Mouse (Mus musculus): ENCODE results near the gene Sigirr.

Sigirr gene

DNA sequence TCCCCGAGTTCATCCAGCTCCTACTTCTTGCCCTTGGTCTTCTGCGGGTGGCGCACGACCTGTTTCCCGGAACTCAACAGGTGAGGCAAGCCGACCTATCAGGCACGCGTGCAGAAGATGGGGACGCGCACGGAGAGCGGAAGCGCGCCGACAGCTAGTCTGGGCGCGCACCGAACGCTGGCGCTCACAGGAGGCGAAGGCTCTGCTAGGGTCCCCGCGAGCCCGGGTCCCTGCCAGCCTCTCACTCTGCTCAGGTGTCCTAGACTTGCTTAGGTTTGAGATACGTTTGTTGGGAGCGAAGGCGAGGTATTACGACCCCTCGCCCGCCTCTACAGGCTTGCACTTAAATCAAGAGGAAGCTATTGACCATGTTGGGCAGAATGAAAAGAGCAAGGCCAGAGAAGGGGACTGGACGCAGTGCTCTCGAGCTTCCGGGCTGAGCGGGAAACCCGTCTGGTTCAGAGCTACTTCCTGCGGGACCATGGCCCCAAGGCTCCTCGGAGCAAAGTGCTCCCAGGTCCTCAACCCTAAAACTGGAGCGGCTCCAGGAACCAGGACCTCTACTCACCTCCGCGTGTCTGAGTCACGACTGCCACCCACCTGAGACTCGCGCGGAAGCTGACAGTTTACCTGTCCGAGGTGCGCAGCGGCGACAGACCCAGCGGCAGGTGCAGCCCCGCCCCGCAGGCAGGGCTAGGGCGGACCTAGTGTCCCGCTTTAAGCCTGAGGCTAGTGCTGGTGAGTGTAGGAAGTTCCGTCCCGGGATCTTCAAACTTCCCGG lies at the start of gene Sigirr:
TSS of gene Sigirr (minus strand) at position 662 of the 781 bp plus-strand sequence.
- CTCF ChIA-PET = interaction anchor here in 3 of 4 experiments (0.5 to 1.5 kb wide), 9 partner anchors 15 to 295 kb away, joined by 3 to 7 read pairs (median 4); no protein-coding TSS in a partner anchor
- POLR2A ChIA-PET = interaction anchor here (0.5 to 3.3 kb wide), 56 partner anchors 10 to 998 kb away, joined by 3 to 29 read pairs (median 4); partner anchors contain the start of genes Ptdss2 (in 3 of the 4), Rassf7 (in 2 of the 4), Fuom (in 1 of the 4) and Hras (in 1 of the 4)

DNA sequence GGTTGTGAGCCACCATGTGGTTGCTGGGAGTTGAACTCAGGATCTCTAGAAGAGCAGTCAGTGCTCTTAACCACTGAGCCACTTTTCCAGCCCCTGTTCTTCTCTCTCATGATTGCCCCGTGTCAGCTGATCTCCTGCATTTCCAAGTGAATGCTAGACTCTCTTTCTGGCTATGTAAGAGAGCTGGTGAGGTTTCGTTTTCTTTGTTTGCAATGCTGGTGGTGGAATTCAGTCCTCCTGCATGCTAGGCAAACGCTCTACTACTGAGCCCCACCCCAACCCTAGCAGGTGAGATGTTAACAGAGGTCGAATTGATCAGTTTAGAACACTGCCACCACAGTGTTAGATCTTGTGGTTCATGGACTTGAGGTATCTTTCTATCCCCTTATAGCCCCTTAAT lies 48.3 kb upstream of the Sigirr start:
- ChIA-PET POLR2A (interaction anchor here (0.6 to 6.9 kb wide), 52 partner anchors 9 to 328 kb away, joined by 3 to 77 read pairs (median 4); partner anchors contain the start of genes Ptdss2 (in 3 of the 4), Rassf7 (in 2 of the 4), Taldo1 (in 2 of the 4) and B4galnt4 (in 1 of the 4)), CTCF (interaction anchor here in 3 of 4 experiments (0.6 to 2.2 kb wide), 10 partner anchors 8 to 353 kb away, joined by 3 to 8 read pairs (median 4); partner anchors contain the start of genes Ptdss2 (in 1 of the 3), Rassf7 (in 1 of the 3) and Sigirr (in 1 of the 3))

DNA sequence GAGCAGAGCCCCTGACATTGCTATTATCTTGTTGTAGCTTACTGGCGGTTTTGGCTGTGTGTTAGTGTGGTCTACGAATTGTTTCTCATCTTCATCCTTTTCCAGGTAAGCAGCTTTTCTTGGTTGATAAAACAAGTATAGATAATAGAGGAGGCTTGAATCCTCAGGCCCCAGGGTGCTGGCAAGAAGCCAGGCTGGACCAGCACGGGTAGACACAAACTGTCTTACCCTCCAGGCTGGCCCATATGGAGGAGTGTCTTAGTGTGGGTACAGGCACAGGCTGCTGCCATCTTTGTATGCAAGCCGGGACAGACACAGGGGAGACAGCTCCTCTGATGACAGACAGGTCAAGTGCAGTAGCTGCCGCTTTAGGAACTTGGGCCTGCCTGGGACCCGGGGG lies 46.7 kb upstream of the Sigirr start:
- ChIA-PET POLR2A (interaction anchor here in 3 of 4 experiments (0.6 to 6.9 kb wide), 22 partner anchors 11 to 268 kb away, joined by 3 to 77 read pairs (median 8); partner anchors contain the start of genes Ptdss2 (in 3 of the 3), Rassf7 (in 2 of the 3), Sigirr (in 2 of the 3) and B4galnt4 (in 1 of the 3)), CTCF (interaction anchor here in 3 of 4 experiments (0.6 to 1.1 kb wide), 5 partner anchors 24 to 282 kb away, joined by 3 to 5 read pairs (median 3); partner anchors contain the start of gene Cend1 (in 1 of the 3))

DNA sequence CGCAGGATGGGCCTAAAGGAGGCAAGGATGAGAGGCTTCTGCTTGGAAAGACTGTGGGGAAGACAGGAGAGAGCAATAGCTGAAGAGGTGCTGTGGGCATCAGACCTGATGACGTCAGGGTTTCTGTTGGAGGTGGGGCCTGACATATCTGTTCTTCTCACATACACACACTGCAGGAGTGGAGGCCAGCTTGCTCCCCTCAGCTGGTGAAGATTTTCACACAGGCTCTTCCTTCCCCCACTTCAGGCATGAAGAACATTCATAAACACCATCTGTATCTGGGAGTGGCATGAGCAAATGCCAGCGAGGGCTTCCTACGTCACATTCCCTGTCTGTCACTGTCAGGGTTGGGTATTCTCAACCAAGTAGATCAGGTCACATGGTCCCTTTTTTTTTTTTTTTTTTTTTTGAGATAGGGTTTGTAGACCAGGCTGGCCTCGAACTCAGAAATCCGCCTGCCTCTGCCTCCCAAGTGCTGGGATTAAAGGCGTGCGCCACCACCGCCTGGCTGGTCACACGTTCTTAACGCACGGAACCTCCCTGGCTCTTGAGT lies 45.7 kb upstream of the Sigirr start:
- ChIA-PET POLR2A (interaction anchor here (0.6 to 6.9 kb wide), 17 partner anchors 11 to 156 kb away, joined by 3 to 77 read pairs (median 5); partner anchors contain the start of genes Ptdss2 (in 2 of the 4), Rassf7 (in 1 of the 4) and Rnh1 (in 1 of the 4)), CTCF (interaction anchor here in 3 of 4 experiments (0.5 to 1.4 kb wide), 4 partner anchors 31 to 1446 kb away, joined by 3 to 5 read pairs (median 4); partner anchors contain the start of gene Odf3 (in 1 of the 3))

DNA sequence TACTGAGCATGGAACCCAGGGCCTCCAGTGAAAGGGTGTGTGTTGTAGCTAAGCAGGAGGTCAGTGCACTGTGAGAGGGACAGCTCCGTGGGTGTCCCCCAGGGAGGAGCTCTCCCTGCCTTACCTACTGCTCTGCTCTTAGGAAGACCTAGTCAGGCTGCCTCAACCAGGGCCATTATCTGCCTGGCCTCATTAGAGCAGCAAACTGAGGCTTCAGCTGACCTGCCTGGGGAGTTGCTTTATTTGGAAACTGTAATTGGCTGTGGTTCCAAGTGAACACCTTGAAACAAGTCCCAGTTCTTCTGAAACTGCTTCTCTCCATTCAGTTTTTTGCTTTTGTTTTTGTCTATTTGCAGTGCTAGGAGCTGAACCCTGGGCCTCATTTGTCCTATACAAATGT lies 45.0 kb upstream of the Sigirr start:
- ChIA-PET CTCF (interaction anchor here (0.5 to 1.4 kb wide), 8 partner anchors 13 to 1445 kb away, joined by 3 to 5 read pairs (median 3); partner anchors contain the start of genes Rnh1 (in 2 of the 4) and Odf3 (in 1 of the 4)), POLR2A (interaction anchor here in 3 of 4 experiments (0.6 to 6.9 kb wide), 20 partner anchors 11 to 155 kb away, joined by 3 to 77 read pairs (median 4); partner anchors contain the start of genes Ptdss2 (in 1 of the 3), Rassf7 (in 1 of the 3), Rnh1 (in 1 of the 3) and Sigirr (in 1 of the 3))

DNA sequence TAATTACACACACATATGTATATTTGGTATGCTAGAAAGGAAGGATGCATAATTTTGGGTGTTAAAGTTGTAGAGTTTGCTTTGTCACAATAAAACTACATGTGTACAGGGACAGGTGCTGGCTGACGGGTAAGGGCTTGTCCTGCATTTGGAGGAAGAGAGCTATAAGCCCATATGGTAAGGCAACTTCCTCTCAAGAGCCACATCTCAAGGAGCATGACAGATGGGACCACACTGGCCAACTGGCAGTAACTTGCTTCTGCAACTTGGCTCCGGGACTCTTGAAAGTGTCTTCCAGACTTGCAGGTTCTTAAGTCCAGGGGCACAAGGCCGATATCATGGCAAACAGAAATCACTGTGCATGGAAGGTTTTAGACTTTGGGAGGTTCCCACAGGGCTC lies 44.3 kb upstream of the Sigirr start:
- ChIA-PET CTCF (interaction anchor here in 3 of 4 experiments (0.6 to 1.4 kb wide), 7 partner anchors 14 to 229 kb away, joined by 3 to 5 read pairs (median 3); partner anchors contain the start of gene Rnh1 (in 2 of the 3)), POLR2A (interaction anchor here in 2 of 4 experiments (1.0 to 6.9 kb wide), 14 partner anchors 10 to 53 kb away, joined by 3 to 77 read pairs (median 4); partner anchors contain the start of genes Ptdss2 (in 1 of the 2), Rnh1 (in 1 of the 2) and Sigirr (in 1 of the 2))

DNA sequence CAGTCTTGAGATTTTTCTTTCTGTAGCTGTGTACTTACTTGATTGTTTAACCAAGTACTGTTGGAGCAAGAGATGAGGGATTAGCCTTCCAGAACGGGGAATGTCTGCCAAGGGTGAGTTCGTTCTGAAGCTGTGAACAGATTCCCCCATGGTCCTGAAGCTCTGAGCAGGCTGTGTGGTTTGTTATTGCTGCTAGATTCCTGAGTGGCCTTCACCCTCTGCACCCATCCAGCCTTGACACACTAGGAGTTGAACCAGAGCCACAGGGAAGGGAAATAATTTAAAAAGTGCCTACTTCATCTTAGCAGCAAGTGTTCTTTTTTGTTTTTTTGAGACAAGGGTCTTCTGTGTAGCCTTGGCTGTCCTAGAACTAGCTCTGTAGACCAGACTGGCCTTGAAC lies 43.5 kb upstream of the Sigirr start:
- ChIA-PET CTCF (interaction anchor here in 3 of 4 experiments (0.6 to 1.9 kb wide), 8 partner anchors 9 to 79 kb away, joined by 3 to 9 read pairs (median 4); partner anchors contain the start of genes Hras (in 1 of the 3) and Lrrc56 (in 1 of the 3)), POLR2A (interaction anchor here in 3 of 4 experiments (0.6 to 1.8 kb wide), 13 partner anchors 9 to 211 kb away, joined by 3 to 7 read pairs (median 4); partner anchors contain the start of genes Ptdss2 (in 2 of the 3), Deaf1 (in 1 of the 3), Rnh1 (in 1 of the 3) and Tmem80 (in 1 of the 3))

DNA sequence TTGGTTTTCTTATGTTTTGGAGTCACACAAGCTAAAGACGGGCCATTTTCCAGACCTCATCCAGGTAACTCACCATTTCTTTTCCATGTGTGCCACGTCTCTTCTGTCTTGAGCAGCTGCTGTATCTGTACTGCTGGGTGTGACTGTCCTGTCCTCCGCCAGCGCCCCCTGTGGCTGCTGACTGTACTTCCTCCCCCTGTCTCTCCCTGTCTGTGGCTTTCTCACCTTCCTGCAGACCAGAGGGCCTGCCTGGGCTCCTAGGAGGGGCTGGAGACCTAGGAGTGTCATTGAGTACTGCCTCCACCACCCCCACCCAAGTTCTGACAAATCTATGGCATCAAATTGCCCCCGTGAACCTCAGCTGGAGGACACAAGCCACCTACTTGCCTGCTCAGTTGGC lies 42.7 kb upstream of the Sigirr start:
- ChIA-PET POLR2A (interaction anchor here in 3 of 4 experiments (0.8 to 1.8 kb wide), 17 partner anchors 8 to 81 kb away, joined by 3 to 7 read pairs (median 4); partner anchors contain the start of genes Ptdss2 (in 2 of the 3), Ano9 (in 1 of the 3), Rnh1 (in 1 of the 3) and Sigirr (in 1 of the 3)), CTCF (interaction anchor here (0.6 to 1.9 kb wide), 13 partner anchors 8 to 78 kb away, joined by 3 to 9 read pairs (median 3); partner anchors contain the start of genes Ano9 (in 1 of the 4), Hras (in 1 of the 4), Lrrc56 (in 1 of the 4) and Ptdss2 (in 1 of the 4))

DNA sequence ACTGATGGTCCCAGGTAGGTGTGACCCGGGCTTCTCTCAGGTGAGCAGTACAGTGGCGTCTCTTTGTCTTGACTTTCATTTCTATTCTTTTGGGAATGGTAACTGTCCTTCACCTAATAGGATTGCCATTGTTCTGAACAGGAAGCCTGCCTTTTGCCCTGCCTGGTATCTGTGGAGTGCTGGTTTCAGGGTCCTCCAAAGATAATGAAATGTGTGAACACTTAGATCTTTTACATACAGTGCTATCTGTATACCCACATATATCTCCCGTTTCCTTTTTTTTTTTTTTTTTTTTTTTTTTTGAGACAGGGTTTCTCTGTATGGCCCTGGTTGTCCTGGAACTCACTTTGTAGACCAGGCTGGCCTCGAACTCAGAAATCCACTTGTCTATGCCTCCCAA lies 41.0 kb upstream of the Sigirr start:
- CTCF ChIA-PET = no interaction called here
- POLR2A ChIA-PET = interaction anchor here in 2 of 4 experiments (0.6 to 0.7 kb wide), 2 partner anchors 399 to 1447 kb away, joined by 3 to 5 read pairs; no protein-coding TSS in a partner anchor

DNA sequence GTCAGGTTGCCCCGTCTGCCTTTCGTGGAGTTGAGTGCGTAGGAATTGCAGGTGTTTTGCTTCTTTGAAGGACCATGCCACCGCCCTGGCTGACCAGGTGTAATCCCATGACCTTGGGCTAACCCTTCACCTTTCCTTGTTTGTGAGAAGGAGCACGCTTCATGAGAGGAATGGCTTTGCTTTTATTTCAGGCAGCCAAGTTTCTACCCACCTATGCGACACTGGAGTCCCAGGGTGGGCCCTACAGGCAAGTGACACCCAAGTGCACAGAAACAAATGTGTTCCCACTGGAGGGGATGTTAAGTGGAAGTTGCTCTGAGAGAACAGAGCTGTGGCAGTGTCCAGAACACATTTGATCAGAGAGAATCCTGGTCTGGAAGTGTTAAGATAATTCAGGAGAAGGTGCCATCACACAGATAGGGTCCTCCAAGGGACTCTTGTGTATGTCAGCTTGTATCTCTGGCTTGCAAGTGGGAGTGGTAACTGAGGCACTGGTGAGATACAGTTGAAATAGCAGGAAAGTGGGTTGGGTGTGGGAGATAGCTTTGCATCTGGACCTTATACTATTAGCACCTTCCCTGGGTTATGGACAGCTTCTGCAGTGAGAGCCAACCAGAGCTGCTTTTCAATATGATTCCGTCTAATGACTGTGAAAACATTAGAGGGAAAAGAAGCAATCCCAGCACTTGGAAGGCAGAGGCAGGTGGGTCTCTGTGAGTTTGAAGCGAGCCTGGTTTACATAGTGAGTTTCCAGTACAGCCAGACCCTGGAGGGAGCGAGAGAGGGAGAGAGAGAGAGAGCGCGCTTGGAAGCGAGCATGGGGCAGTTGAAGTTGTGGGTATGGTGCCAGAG lies 31.8 kb upstream of the Sigirr start:
- ChIA-PET CTCF (interaction anchor here in 2 of 4 experiments (0.6 to 1.4 kb wide), 2 partner anchors 9 to 14 kb away, joined by 4 to 5 read pairs; no protein-coding TSS in a partner anchor), POLR2A (interaction anchor here in 3 of 4 experiments (0.6 to 7.3 kb wide), 15 partner anchors 9 to 223 kb away, joined by 3 to 39 read pairs (median 4); partner anchors contain the start of gene Ptdss2 (in 2 of the 3))

DNA sequence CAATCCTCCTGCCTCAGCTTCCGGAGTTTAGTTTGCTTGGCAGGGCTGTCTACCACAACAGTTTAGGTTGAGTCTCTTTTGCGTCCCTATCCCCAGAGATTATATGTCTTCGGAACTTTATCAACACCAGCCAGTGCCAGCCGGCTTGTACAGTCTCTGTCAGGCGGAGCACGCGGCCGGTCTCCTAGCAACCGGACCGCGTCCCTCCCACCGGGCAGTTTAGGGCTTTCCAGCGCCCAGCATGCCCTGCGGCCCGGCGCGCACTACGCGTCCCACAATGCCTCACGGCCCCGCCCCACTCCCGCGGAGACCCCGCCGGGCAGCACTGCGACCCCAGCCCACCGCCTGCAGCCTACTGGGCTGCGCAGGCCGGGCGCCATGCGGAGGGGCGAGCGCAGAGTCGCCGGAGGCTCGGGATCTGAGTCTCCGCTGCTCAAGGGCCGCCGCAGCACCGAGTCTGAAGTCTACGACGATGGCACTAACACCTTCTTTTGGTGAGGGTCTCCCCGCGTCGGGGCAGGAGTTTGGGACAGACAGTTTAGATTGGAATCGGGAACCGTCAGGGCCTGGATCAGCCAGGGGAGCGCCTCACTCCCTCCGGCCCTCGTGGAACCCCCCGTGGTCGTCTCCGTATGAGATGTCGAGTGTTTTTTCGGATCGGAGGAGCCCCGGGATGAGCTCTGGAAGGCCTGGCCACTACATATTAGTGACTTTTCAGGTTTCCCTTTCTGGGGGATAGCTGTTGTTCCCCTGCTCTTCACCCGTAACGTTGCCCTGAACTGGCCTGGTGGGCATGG lies 30.9 kb upstream of the Sigirr start:
- ChIA-PET CTCF (interaction anchor here in 1 of 4 experiments (1.4 kb wide), 1 partner anchor 8 kb away, joined by 4 read pairs; no protein-coding TSS in a partner anchor), POLR2A (interaction anchor here in 3 of 4 experiments (0.6 to 7.3 kb wide), 13 partner anchors 8 to 224 kb away, joined by 3 to 39 read pairs (median 3); partner anchors contain the start of gene Ptdss2 (in 2 of the 3))

DNA sequence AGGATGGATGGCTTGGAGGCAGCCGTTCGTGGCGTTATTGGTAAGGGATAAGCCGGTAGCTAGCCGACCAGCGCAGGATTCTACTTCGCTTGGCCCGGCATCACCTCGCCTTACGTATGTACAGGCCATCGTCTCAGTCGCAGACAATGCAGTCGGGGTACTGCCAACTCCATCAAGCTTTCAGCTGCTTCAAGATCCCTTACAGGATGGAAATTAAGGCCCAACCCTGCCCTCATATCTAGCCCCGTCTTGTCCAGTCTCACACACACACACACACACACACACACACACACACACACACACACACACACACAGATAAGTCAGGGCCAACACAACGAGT lies 23.1 kb upstream of the Sigirr start:
- CTCF ChIA-PET = interaction anchor here in 3 of 4 experiments (0.6 to 2.4 kb wide), 26 partner anchors 8 to 1536 kb away, joined by 3 to 9 read pairs (median 4); partner anchors contain the start of genes Hras (in 1 of the 3), Lrrc56 (in 1 of the 3) and Sigirr (in 1 of the 3)
- POLR2A ChIA-PET = interaction anchor here (0.6 to 5.2 kb wide), 111 partner anchors 8 to 1934 kb away, joined by 3 to 67 read pairs (median 5); partner anchors contain the start of genes Hras (in 3 of the 4), Lrrc56 (in 3 of the 4), Rassf7 (in 3 of the 4) and Sigirr (in 3 of the 4)

DNA sequence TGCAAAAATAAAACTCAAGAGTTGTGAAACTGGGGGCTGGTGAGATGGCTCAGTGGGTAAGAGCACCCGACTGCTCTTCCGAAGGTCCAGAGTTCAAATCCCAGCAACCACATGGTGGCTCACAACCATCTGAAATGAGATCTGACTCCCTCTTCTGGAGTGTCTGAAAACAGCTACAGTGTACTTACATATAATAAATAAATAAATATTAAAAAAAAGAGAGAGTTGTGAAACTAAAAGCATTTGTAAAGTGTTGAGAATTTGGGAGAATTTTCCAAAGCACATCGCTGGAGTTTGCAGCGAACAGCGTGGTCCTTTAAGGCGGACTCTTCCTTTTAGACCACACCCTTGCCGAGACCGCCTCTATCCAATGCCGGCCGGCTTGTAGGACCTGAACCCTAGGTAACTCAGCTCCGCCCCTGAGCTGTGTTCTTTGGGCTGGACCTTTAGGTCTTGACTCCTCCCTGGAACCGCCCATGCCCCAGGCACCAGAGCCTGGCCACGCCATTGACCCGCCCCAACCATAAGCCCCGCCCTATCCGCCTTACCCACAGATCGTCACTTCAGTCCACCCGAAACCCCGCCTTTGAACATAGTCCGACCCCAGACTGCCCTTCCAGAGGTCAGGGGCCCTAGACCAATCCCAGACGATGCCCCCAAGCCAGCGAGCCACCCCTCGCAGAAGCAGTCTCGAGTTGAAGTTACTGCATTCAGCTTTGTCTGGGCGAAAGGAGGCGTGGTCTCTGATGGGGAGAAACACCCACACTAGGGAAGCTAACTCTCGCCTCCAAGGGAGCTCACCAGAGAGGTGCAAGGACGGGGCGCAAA lies 22.5 kb upstream of the Sigirr start:
- ChIA-PET POLR2A (interaction anchor here (0.6 to 5.2 kb wide), 138 partner anchors 8 to 1934 kb away, joined by 3 to 67 read pairs (median 5); partner anchors contain the start of genes Hras (in 3 of the 4), Lrrc56 (in 3 of the 4), Rassf7 (in 3 of the 4) and Sigirr (in 3 of the 4)), CTCF (interaction anchor here in 3 of 4 experiments (0.6 to 2.4 kb wide), 30 partner anchors 8 to 1535 kb away, joined by 3 to 9 read pairs (median 4); partner anchors contain the start of genes Hras (in 1 of the 3), Lrrc56 (in 1 of the 3) and Sigirr (in 1 of the 3))

DNA sequence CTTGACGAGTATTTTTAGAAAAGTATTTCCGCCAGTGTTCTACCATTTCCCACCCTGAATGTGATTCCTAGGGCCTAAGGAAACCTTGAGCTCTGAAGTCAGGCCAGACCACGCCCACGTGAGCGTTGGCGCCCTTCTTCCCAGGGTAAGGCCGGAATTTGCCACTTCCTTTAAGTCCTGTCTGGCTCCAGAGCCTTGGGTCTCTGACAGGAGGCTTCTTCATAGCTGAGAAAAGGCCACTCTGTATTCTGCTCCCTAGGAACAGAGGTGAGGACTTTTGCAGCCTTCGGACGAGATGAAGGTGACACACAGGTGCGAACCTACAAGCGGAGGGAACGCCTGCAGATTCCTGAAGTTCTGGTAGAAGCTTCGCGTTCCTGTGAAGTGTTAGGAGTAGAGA lies 21.9 kb upstream of the Sigirr start, which contains the start of gene Ptdss2:
TSS of gene Ptdss2 (plus strand) at position 138 of the 400 bp plus-strand sequence.
- ChIA-PET CTCF (interaction anchor here in 3 of 4 experiments (0.7 to 2.4 kb wide), 20 partner anchors 9 to 301 kb away, joined by 3 to 9 read pairs (median 4); partner anchors contain the start of genes Hras (in 1 of the 3), Lrrc56 (in 1 of the 3) and Sigirr (in 1 of the 3)), POLR2A (interaction anchor here (0.6 to 5.2 kb wide), 105 partner anchors 9 to 1399 kb away, joined by 3 to 67 read pairs (median 5); partner anchors contain the start of genes Rassf7 (in 3 of the 4), Hras (in 2 of the 4), Lrrc56 (in 2 of the 4) and Phrf1 (in 2 of the 4))
